Mouse (Mus musculus): ENCODE data around the gene Actr2. TPM values are rescaled to one million over a fixed set of nuclear protein-coding genes. Genes with fewer than 3 reads are reported as not detected.
"Not testable (repeated sequence)": the region's sequence is repeated elsewhere in the genome, so short reads cannot be mapped to it uniquely, and the experiment has no call there.

The Actr2 gene
- polyA plus RNA-seq, 2 experiments: 62.6 to 64.4 TPM

DNA sequence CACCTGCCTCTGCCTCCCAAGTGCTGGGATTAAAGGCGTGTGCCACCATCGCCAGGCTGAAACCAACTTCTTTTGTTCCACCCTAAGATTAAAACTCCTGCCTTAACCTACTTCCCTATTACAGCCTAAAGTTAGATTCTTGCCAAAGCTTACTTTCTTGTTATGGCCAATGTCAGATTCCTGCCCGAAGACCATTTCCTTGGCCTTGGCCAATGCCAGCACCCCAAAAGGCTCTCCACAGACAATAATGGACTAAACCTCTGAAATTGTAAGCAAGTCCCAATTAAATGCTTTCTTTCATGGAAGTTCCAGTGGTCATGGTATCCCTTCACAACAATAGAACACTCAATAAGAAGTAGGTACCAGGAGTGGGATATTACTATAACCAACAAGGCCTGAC lies 37.2 kb upstream of the Actr2 start:
- ATAC-seq (ENCODE audit: low FRiP score, low read depth) (no peak), DNase-seq (ENCODE audit: low spot score) (no peak)
- no peak overlapping the region for H3K27ac ChIP-seq (replicated peaks; ENCODE audit: low read depth, low read length)
- H3K9ac ChIP-seq (ENCODE audit: low read depth, low read length, severe bottlenecking): no peak overlapping the region
- no peaks in the 10 kb centered on the region for H3K4me1 ChIP-seq (ENCODE audit: control insufficient read depth, insufficient read depth, low read length)
- no peak overlapping the region for H3K4me2 ChIP-seq (replicated peaks; ENCODE audit: low read depth, low read length, severe bottlenecking)
- H3K36me3 ChIP-seq (ENCODE audit: control insufficient read depth, insufficient read depth, low read length): no peaks in the 10 kb centered on the region
- TF ChIP-seq POLR2A (IDR thresholded peaks at IDR 0.05; ENCODE audit: borderline replicate concordance, extremely low read depth, insufficient read depth, insufficient read length): no peak
- H3K27me3 ChIP-seq (ENCODE audit: control insufficient read depth, insufficient read depth, low read length): no peaks in the 10 kb centered on the region
- H3K9me3 ChIP-seq (ENCODE audit: control insufficient read depth, low read length): 0 out of 2 replicates have a peak, but pooled peaks cover 6% of the 10 kb centered on the region
- WGBS: 95% methylated on average over 3 of the region's 3 CpGs
- no peak overlapping the region for H3K4me3 ChIP-seq (replicated peaks; ENCODE audit: low read length)

DNA sequence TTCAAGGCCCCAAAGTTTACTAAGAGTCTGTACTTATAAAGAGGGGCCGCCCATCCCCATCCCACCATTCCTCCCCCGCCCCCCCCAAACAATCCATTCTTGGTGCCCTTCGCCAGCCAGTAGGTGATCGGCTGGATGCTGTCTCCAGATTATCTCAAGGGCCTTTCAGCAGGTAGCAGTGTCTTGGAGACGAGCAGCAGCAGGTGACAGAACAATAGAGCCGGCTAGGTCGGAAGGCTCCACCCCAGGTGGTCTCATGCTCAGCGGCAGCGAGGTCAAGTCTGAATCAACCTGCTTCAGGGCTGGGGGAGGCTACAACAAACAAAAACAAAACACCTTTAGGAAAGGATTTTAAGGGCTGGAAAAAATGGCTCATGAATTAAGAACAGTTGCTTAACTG lies 32.7 kb upstream of the Actr2 start:
- ATAC-seq (ENCODE audit: low FRiP score, low read depth): no peak
- no peak overlapping the region for H3K4me2 ChIP-seq (replicated peaks; ENCODE audit: low read depth, low read length, severe bottlenecking)
- no peak overlapping the region for H3K9ac ChIP-seq (ENCODE audit: low read depth, low read length, severe bottlenecking)
- no peaks in the 10 kb centered on the region for H3K36me3 ChIP-seq (ENCODE audit: control insufficient read depth, insufficient read depth, low read length)
- no peak for TF ChIP-seq POLR2A (IDR thresholded peaks at IDR 0.05; ENCODE audit: borderline replicate concordance, extremely low read depth, insufficient read depth, insufficient read length)
- H3K27ac ChIP-seq (replicated peaks; ENCODE audit: low read depth, low read length): no peak overlapping the region
- 35% methylated on average over 9 of the region's 9 CpGs for WGBS
- DNase-seq (ENCODE audit: low spot score): no peak
- H3K27me3 ChIP-seq (ENCODE audit: control insufficient read depth, insufficient read depth, low read length): no peaks in the 10 kb centered on the region
- no peaks in the 10 kb centered on the region for H3K4me1 ChIP-seq (ENCODE audit: control insufficient read depth, insufficient read depth, low read length)
- H3K9me3 ChIP-seq (ENCODE audit: control insufficient read depth, low read length): 0 out of 2 replicates have a peak, but pooled peaks cover 6% of the 10 kb centered on the region
- H3K4me3 ChIP-seq (replicated peaks; ENCODE audit: low read length): no peak overlapping the region

DNA sequence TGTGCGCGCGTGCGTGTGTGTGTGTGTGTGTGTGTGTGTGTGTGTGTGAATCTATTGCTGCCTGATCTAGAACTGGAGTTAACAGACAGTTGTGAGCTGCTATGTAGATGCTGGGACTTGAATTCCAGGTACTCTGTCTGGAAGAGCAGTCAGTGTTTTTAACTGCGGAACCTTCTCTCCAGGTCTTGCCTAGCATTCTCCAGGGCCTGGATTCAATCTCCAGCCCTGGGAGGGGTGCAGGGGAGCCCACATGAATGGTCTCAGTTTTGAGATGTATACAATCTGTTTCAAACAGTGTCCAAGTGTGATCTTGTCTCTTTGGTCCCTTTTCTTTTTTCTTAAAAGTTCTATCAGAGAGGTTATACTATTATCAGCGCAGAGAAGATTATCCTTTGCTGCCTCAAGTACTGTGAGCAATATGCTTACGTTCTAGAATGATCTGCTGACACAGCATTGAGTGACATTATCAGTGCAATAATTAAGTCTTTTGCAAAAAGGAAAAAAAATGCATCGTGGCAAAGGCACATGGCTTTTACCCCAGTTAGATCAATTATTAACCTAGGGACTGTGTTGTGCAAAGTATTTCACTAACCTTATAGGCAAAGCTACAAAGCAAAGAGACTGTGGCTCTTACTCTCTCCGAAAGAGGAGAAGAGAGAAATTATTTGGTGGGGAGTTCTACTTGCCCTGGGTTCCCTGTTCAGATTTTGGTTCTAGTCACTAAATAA lies 32.0 kb upstream of the Actr2 start:
- Histone ChIP-seq H3K9ac (ENCODE audit: low read depth, low read length, severe bottlenecking) (no peak overlapping the region), H3K4me1 (ENCODE audit: control insufficient read depth, insufficient read depth, low read length) (no peaks in the 10 kb centered on the region), H3K27me3 (ENCODE audit: control insufficient read depth, insufficient read depth, low read length) (no peaks in the 10 kb centered on the region), H3K36me3 (ENCODE audit: control insufficient read depth, insufficient read depth, low read length) (no peaks in the 10 kb centered on the region), H3K4me3 (replicated peaks; ENCODE audit: low read length) (no peak overlapping the region), H3K9me3 (ENCODE audit: control insufficient read depth, low read length) (no peaks in the 10 kb centered on the region), H3K27ac (replicated peaks; ENCODE audit: low read depth, low read length) (no peak overlapping the region), H3K4me2 (replicated peaks; ENCODE audit: low read depth, low read length, severe bottlenecking) (no peak overlapping the region)
- no peak for TF ChIP-seq POLR2A (IDR thresholded peaks at IDR 0.05; ENCODE audit: borderline replicate concordance, extremely low read depth, insufficient read depth, insufficient read length)
- no peak for DNase-seq (ENCODE audit: low spot score)
- ATAC-seq (ENCODE audit: low FRiP score, low read depth): no peak
- WGBS: 85% methylated on average over 9 of the region's 9 CpGs

DNA sequence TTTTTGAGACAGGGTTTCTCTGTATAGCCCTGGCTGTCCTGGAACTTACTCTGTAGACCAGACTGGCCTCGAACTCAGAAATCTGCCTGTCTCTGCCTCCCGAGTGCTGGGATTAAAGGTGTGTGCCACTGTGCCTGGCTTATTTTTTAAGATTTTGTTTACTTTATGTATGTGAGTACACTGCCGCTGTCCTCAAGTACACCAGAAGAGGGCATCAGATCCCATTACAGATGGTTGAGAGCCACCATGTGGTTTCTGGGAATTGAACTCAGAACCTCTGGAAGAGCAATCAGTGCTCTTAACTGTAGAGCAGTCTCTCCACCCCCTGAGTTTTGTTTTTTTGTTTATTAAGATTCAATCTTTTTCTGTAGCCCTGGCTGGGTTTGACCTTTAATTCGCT lies 31.0 kb upstream of the Actr2 start:
- not testable (repeated sequence) for H3K9ac ChIP-seq (ENCODE audit: low read depth, low read length, severe bottlenecking); H3K4me3 ChIP-seq (replicated peaks; ENCODE audit: low read length); H3K4me1 ChIP-seq (ENCODE audit: control insufficient read depth, insufficient read depth, low read length); DNase-seq (ENCODE audit: low spot score); H3K9me3 ChIP-seq (ENCODE audit: control insufficient read depth, low read length); H3K27ac ChIP-seq (replicated peaks; ENCODE audit: low read depth, low read length); H3K27me3 ChIP-seq (ENCODE audit: control insufficient read depth, insufficient read depth, low read length); H3K4me2 ChIP-seq (replicated peaks; ENCODE audit: low read depth, low read length, severe bottlenecking); ATAC-seq (ENCODE audit: low FRiP score, low read depth); H3K36me3 ChIP-seq (ENCODE audit: control insufficient read depth, insufficient read depth, low read length)
- 95% methylated on average over 4 of the region's 4 CpGs for WGBS

DNA sequence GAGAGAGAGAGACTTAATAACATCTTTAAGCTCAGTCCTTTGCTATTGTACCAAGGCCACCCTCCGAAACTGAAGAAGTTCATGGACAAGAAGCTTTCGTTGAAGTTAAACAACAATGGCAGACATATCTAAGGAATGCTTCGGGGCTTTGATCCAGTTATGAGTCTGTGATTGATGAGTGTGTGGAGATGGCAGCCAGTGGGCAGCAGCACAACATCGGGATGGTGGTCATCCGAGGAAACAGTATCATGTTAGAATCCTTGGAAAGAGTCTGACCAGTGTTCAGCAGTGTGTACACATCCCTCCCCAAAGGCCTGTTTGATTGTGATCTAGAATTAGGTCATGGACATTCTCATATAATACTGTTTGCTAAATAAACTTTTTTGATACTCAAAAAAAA lies 29.8 kb upstream of the Actr2 start:
- DNase-seq (ENCODE audit: low spot score): no peak
- Histone ChIP-seq H3K36me3 (ENCODE audit: control insufficient read depth, insufficient read depth, low read length) (no peaks in the 10 kb centered on the region), H3K9me3 (ENCODE audit: control insufficient read depth, low read length) (no peaks in the 10 kb centered on the region), H3K4me2 (replicated peaks; ENCODE audit: low read depth, low read length, severe bottlenecking) (no peak overlapping the region), H3K4me3 (replicated peaks; ENCODE audit: low read length) (no peak overlapping the region), H3K9ac (ENCODE audit: low read depth, low read length, severe bottlenecking) (no peak overlapping the region), H3K27ac (replicated peaks; ENCODE audit: low read depth, low read length) (no peak overlapping the region), H3K27me3 (ENCODE audit: control insufficient read depth, insufficient read depth, low read length) (no peaks in the 10 kb centered on the region), H3K4me1 (ENCODE audit: control insufficient read depth, insufficient read depth, low read length) (no peaks in the 10 kb centered on the region)
- no peak for ATAC-seq (ENCODE audit: low FRiP score, low read depth)
- WGBS: 91% methylated on average over 5 of the region's 5 CpGs
- no peak for TF ChIP-seq POLR2A (IDR thresholded peaks at IDR 0.05; ENCODE audit: borderline replicate concordance, extremely low read depth, insufficient read depth, insufficient read length)

Data from limb, embryonic 14.5 days (tissue).